Mouse (Mus musculus): Measurements from ENCODE around the gene Xpo6. TPM values are rescaled to one million over a fixed set of nuclear protein-coding genes. Genes with fewer than 3 reads are reported as not detected.

The Xpo6 gene
- polyA plus RNA-seq, 1 experiment from 2014 or later, result 19.3 TPM

GRCm38 (mm10) chr7:126058918-126059317 is 141.4 kb downstream of the Xpo6 start:
- H3K36me3 ChIP-seq (ENCODE audit: control insufficient read depth, insufficient read depth, low read length), result no peaks in the 10 kb centered on the region
- no peak overlapping the region for H3K4me3 ChIP-seq (ENCODE audit: low read depth, low read length)
- H3K27ac ChIP-seq (replicated peaks), result no peak overlapping the region
- TF ChIP-seq CTCF (IDR thresholded peaks at IDR 0.05; ENCODE audit: low read depth) (no peak), EP300 (optimal IDR thresholded peaks at IDR 0.05) (no peak)
- no peak overlapping the region for H3K4me2 ChIP-seq (replicated peaks; ENCODE audit: low read depth)
- H3K27me3 ChIP-seq (ENCODE audit: control insufficient read depth, insufficient read depth, low read length), result no peaks in the 10 kb centered on the region
- DNase-seq (ENCODE audit: low spot score) (no peak), ATAC-seq (ENCODE audit: low FRiP score, low TSS enrichment) (no peak)
- no peaks in the 10 kb centered on the region for H3K4me1 ChIP-seq (replicated peaks; ENCODE audit: control insufficient read depth, insufficient read depth)
- WGBS, result 58% methylated on average over 7 of the region's 7 CpGs
- no peak overlapping the region for H3K9ac ChIP-seq (ENCODE audit: low read length)
- H3K9me3 ChIP-seq (ENCODE audit: control insufficient read depth, low read length), result no peaks in the 10 kb centered on the region

GRCm38 (mm10) chr7:126057332-126057914 is 142.9 kb downstream of the Xpo6 start:
- Histone ChIP-seq H3K27ac (replicated peaks) (no peak overlapping the region), H3K27me3 (ENCODE audit: control insufficient read depth, insufficient read depth, low read length) (no peaks in the 10 kb centered on the region), H3K9me3 (ENCODE audit: control insufficient read depth, low read length) (no peaks in the 10 kb centered on the region), H3K9ac (ENCODE audit: low read length) (no peak overlapping the region), H3K4me2 (replicated peaks; ENCODE audit: low read depth) (no peak overlapping the region), H3K4me1 (replicated peaks; ENCODE audit: control insufficient read depth, insufficient read depth) (no peaks in the 10 kb centered on the region), H3K4me3 (ENCODE audit: low read depth, low read length) (no peak overlapping the region), H3K36me3 (ENCODE audit: control insufficient read depth, insufficient read depth, low read length) (no peaks in the 10 kb centered on the region)
- DNase-seq (ENCODE audit: low spot score) (no peak), ATAC-seq (ENCODE audit: low FRiP score, low TSS enrichment) (no peak)
- 54% methylated on average over 10 of the region's 10 CpGs for WGBS
- TF ChIP-seq EP300 (optimal IDR thresholded peaks at IDR 0.05) (no peak), CTCF (IDR thresholded peaks at IDR 0.05; ENCODE audit: low read depth) (no peak)

- TF ChIP-seq EP300 (optimal IDR thresholded peaks at IDR 0.05) (no peak), CTCF (IDR thresholded peaks at IDR 0.05; ENCODE audit: low read depth) (no peak)
- Histone ChIP-seq H3K36me3 (ENCODE audit: control insufficient read depth, insufficient read depth, low read length) (no peaks in the 10 kb centered on the region), H3K4me1 (replicated peaks; ENCODE audit: control insufficient read depth, insufficient read depth) (no peaks in the 10 kb centered on the region), H3K4me2 (replicated peaks; ENCODE audit: low read depth) (no peak overlapping the region), H3K27me3 (ENCODE audit: control insufficient read depth, insufficient read depth, low read length) (no peaks in the 10 kb centered on the region), H3K4me3 (ENCODE audit: low read depth, low read length) (no peak overlapping the region), H3K9ac (ENCODE audit: low read length) (no peak overlapping the region), H3K9me3 (ENCODE audit: control insufficient read depth, low read length) (no peaks in the 10 kb centered on the region), H3K27ac (replicated peaks) (no peak overlapping the region)
- 43% methylated on average over 6 of the region's 6 CpGs for WGBS
- DNase-seq (ENCODE audit: low spot score) (no peak), ATAC-seq (ENCODE audit: low FRiP score, low TSS enrichment) (no peak)
These were observed 145.7 kb downstream of the Xpo6 start for GRCm38 (mm10) chr7:126054574-126054973.

- Histone ChIP-seq H3K4me1 (replicated peaks; ENCODE audit: control insufficient read depth, insufficient read depth) (no peaks in the 10 kb centered on the region), H3K27me3 (ENCODE audit: control insufficient read depth, insufficient read depth, low read length) (no peaks in the 10 kb centered on the region), H3K4me2 (replicated peaks; ENCODE audit: low read depth) (no peak overlapping the region), H3K27ac (replicated peaks) (no peak overlapping the region), H3K9ac (ENCODE audit: low read length) (no peak overlapping the region), H3K36me3 (ENCODE audit: control insufficient read depth, insufficient read depth, low read length) (no peaks in the 10 kb centered on the region), H3K9me3 (ENCODE audit: control insufficient read depth, low read length) (no peaks in the 10 kb centered on the region), H3K4me3 (ENCODE audit: low read depth, low read length) (no peak overlapping the region)
- DNase-seq (ENCODE audit: low spot score) (no peak), ATAC-seq (ENCODE audit: low FRiP score, low TSS enrichment) (no peak)
- WGBS, result 85% methylated on average over 7 of the region's 7 CpGs
- TF ChIP-seq CTCF (IDR thresholded peaks at IDR 0.05; ENCODE audit: low read depth) (no peak), EP300 (optimal IDR thresholded peaks at IDR 0.05) (no peak)
These were observed 146.7 kb downstream of the Xpo6 start for GRCm38 (mm10) chr7:126053618-126054017.

- ATAC-seq (ENCODE audit: low FRiP score, low TSS enrichment) (no peak), DNase-seq (ENCODE audit: low spot score) (no peak)
- no peak for TF ChIP-seq CTCF (IDR thresholded peaks at IDR 0.05; ENCODE audit: low read depth)
- no peak for TF ChIP-seq EP300 (optimal IDR thresholded peaks at IDR 0.05)
- H3K4me1 ChIP-seq (replicated peaks; ENCODE audit: control insufficient read depth, insufficient read depth), result no peaks in the 10 kb centered on the region
- no peaks in the 10 kb centered on the region for H3K9me3 ChIP-seq (ENCODE audit: control insufficient read depth, low read length)
- no peaks in the 10 kb centered on the region for H3K36me3 ChIP-seq (ENCODE audit: control insufficient read depth, insufficient read depth, low read length)
- no peak overlapping the region for H3K27ac ChIP-seq (replicated peaks)
- H3K9ac ChIP-seq (ENCODE audit: low read length), result no peak overlapping the region
- no peak overlapping the region for H3K4me2 ChIP-seq (replicated peaks; ENCODE audit: low read depth)
- WGBS, result 62% methylated on average over 6 of the region's 6 CpGs
- H3K27me3 ChIP-seq (ENCODE audit: control insufficient read depth, insufficient read depth, low read length), result no peaks in the 10 kb centered on the region
- no peak overlapping the region for H3K4me3 ChIP-seq (ENCODE audit: low read depth, low read length)
These were observed 148.4 kb downstream of the Xpo6 start for GRCm38 (mm10) chr7:126051910-126052309.

Other genes with a start within 250 kb of the Xpo6 start
- gene Gsg1l, start 118.1 kb downstream of the Xpo6 start, polyA plus RNA-seq (2015; fragmentation: Nextera tagmentation; extraction: Ambion mirVana), result 0.67 and 0.77 TPM in 2 replicates
- 4.0 and 5.3 TPM in 2 replicates for gene Sbk1, start 72.1 kb upstream of the Xpo6 start, polyA plus RNA-seq (2015; fragmentation: Nextera tagmentation; extraction: Ambion mirVana)
- gene Lat, start 169.1 kb upstream of the Xpo6 start, polyA plus RNA-seq (2015; fragmentation: Nextera tagmentation; extraction: Ambion mirVana), result 0.21 and 0.46 TPM in 2 replicates
- 24.4 and 26.9 TPM in 2 replicates for gene Spns1, start 176.9 kb upstream of the Xpo6 start, polyA plus RNA-seq (2015; fragmentation: Nextera tagmentation; extraction: Ambion mirVana)
- 1.1 and 1.3 TPM in 2 replicates for gene Nfatc2ip, start 196.2 kb upstream of the Xpo6 start, polyA plus RNA-seq (2015; fragmentation: Nextera tagmentation; extraction: Ambion mirVana)
- gene Cd19, start 214.4 kb upstream of the Xpo6 start, polyA plus RNA-seq (2015; fragmentation: Nextera tagmentation; extraction: Ambion mirVana), result 0.08 and 0.17 TPM in 2 replicates
- gene Rabep2, start 228.3 kb upstream of the Xpo6 start, polyA plus RNA-seq (2015; fragmentation: Nextera tagmentation; extraction: Ambion mirVana), result 19.4 and 20.7 TPM in 2 replicates

All from stomach, postnatal 0 days (tissue).